Mouse (Mus musculus) cerebellum, adult 2 months (tissue): Measurements from ENCODE around the gene Kcnd3.

Experiments used
- CTCF ChIP-seq: fragments of 200-500 bp; IDR thresholded peaks from 2 replicates; pipeline ENCODE4 v1.5.1; 2011; ENCODE audit warnings: low read depth, mild to moderate bottlenecking, control low read depth, low read length, moderate library complexity, borderline replicate concordance; ENCODE audit not compliant: insufficient read depth
- POLR2A ChIP-seq: fragments of 200-500 bp; IDR thresholded peaks from 2 replicates; pipeline ENCODE4 v1.6.1; 2011; ENCODE audit warnings: low read length, control low read depth, borderline replicate concordance; ENCODE audit not compliant: insufficient read depth

GRCm38 (mm10) chr3:105697148-105697441 is 245.0 kb downstream of the Kcnd3 start:
- TF ChIP-seq POLR2A (no peak), CTCF (no peak)
